Mouse (Mus musculus) gastrocnemius, adult 18-20 months (tissue): ENCODE measurements around the gene Ntf5. TPM values are rescaled to one million over a fixed set of nuclear protein-coding genes. Genes with fewer than 3 reads are reported as not detected.
"Not testable (repeated sequence)": the region's sequence is repeated elsewhere in the genome, so short reads cannot be mapped to it uniquely, and the experiment has no call there.

Source experiments
- DNase-seq: peaks from one replicate; pipeline ENCODE4 v3.0.0; 2021; ENCODE audit warnings: low spot score
- microRNA-seq: library from miRNA; unstranded; fragments of <30 nt; microRNA quantifications from one replicate; pipeline ENCODE4 v1.2.0, GENCODE M21; 2021
- total RNA-seq, 2 experiments: library from RNA; stranded (reverse); gene quantifications; 2 replicates each; pipeline ENCODE4 v1.2.3; 2021

Ntf5 gene
- total RNA-seq, 2 experiments from 2014 or later, result 4.3 to 4.7 TPM

- DNase-seq, result no peak
Measured at GRCm38 (mm10) chr7:45461781-45462180, 48.3 kb downstream of the Ntf5 start.

GRCm38 (mm10) chr7:45462325-45462724 lies 48.8 kb downstream of the Ntf5 start:
- no peak for DNase-seq

- not testable (repeated sequence) for DNase-seq
Measured at GRCm38 (mm10) chr7:45462868-45463267, 49.4 kb downstream of the Ntf5 start.

- no peak for DNase-seq
Measured at GRCm38 (mm10) chr7:45463987-45464778, 50.7 kb downstream of the Ntf5 start.

- no peak for DNase-seq
Measured at GRCm38 (mm10) chr7:45465112-45465511, 51.6 kb downstream of the Ntf5 start.

GRCm38 (mm10) chr7:45465549-45465948 lies 52.1 kb downstream of the Ntf5 start:
- DNase-seq, result no peak

GRCm38 (mm10) chr7:45466283-45467089 lies 53.0 kb downstream of the Ntf5 start, which contains the start of gene Bax:
Bax (minus strand) TSS chr7:45466898.
- DNase-seq, result peak; percentile 96

Small RNAs within 50 kb of the gene (microRNA-seq; reads per million reads assigned to microRNA genes)
- gene Gm22133, result not detected

Other genes with a start within 250 kb of the Ntf5 start
- gene Slc17a7, start 249.7 kb upstream of the Ntf5 start, total RNA-seq, result under 1 TPM; 0.14 to 0.17 TPM
- not detected for gene Gfy, start 234.1 kb upstream of the Ntf5 start, total RNA-seq
- not detected for gene Pth2, start 232.7 kb upstream of the Ntf5 start, total RNA-seq
- gene Ccdc155, start 208.8 kb upstream of the Ntf5 start, total RNA-seq, result not detected
- not detected for gene Dkkl1, start 201.5 kb upstream of the Ntf5 start, total RNA-seq
- gene Tead2, start 197.9 kb upstream of the Ntf5 start, total RNA-seq, result 1 to 10 TPM; 1.2 to 1.3 TPM
- gene Cd37, start 174.6 kb upstream of the Ntf5 start, total RNA-seq, result 1 to 10 TPM; 1.1 to 1.2 TPM
- not detected for gene Slc6a16, start 172.6 kb upstream of the Ntf5 start, total RNA-seq
- not detected for gene Slc6a21, start 136.2 kb upstream of the Ntf5 start, total RNA-seq
- 10 to 100 TPM; 25.9 to 31.3 TPM for gene Trpm4, start 79.9 kb upstream of the Ntf5 start, total RNA-seq
- 100 to 1,000 TPM; 877 to 904 TPM for gene Hrc, start 78.4 kb upstream of the Ntf5 start, total RNA-seq
- gene Ppfia3, start 46.7 kb upstream of the Ntf5 start, total RNA-seq, result under 1 TPM; 0.11 to 0.21 TPM
- not detected for gene Lin7b, start 43.1 kb upstream of the Ntf5 start, total RNA-seq
- gene Snrnp70, start 18.0 kb upstream of the Ntf5 start, total RNA-seq, result 10 to 100 TPM; 60.3 to 65.4 TPM
- 10 to 100 TPM; 83.7 to 93.5 TPM for gene Kcna7, start 8.0 kb upstream of the Ntf5 start, total RNA-seq
- gene Lhb, start 7.1 kb downstream of the Ntf5 start, total RNA-seq, result under 1 TPM; 0.47 to 0.59 TPM
- 100 to 1,000 TPM; 321 to 326 TPM for gene Gys1, start 21.1 kb downstream of the Ntf5 start, total RNA-seq
- 10 to 100 TPM; 26.6 to 27.9 TPM for gene Ruvbl2, start 24.4 kb downstream of the Ntf5 start, total RNA-seq
- gene Ftl1, start 46.2 kb downstream of the Ntf5 start, total RNA-seq, result 100 to 1,000 TPM; 109 to 151 TPM
- 10 to 100 TPM; 14.2 to 16.6 TPM for gene Bax, start 53.2 kb downstream of the Ntf5 start, total RNA-seq
- not detected for gene Tulp2, start 68.2 kb downstream of the Ntf5 start, total RNA-seq
- gene Gm45808, start 73.1 kb downstream of the Ntf5 start, total RNA-seq, result 1 to 10 TPM; 8.1 to 9.6 TPM
- gene Dhdh, start 75.1 kb downstream of the Ntf5 start, total RNA-seq, result 10 to 100 TPM; 22.6 to 22.9 TPM
- 10 to 100 TPM; 63.3 to 68.6 TPM for gene Nucb1, start 96.7 kb downstream of the Ntf5 start, total RNA-seq
- 10 to 100 TPM; 28.6 to 63.5 TPM for gene Ppp1r15a, start 112.6 kb downstream of the Ntf5 start, total RNA-seq
- 1 to 10 TPM; 5.2 to 5.3 TPM for gene Plekha4, start 112.6 kb downstream of the Ntf5 start, total RNA-seq
- 1 to 10 TPM in 1 of 2 experiments, under 1 TPM in 1; 0.91 to 1.9 TPM for gene Hsd17b14, start 141.2 kb downstream of the Ntf5 start, total RNA-seq
- gene Bcat2, start 156.5 kb downstream of the Ntf5 start, total RNA-seq, result 10 to 100 TPM; 95.0 to 98.1 TPM
- not detected for gene Fgf21, start 201.8 kb downstream of the Ntf5 start, total RNA-seq
- gene Fut1, start 203.6 kb downstream of the Ntf5 start, total RNA-seq, result not detected
- gene Izumo1, start 208.1 kb downstream of the Ntf5 start, total RNA-seq, result not detected
- 1 to 10 TPM; 5.5 to 8.5 TPM for gene Rasip1, start 213.8 kb downstream of the Ntf5 start, total RNA-seq
- gene Mamstr, start 226.3 kb downstream of the Ntf5 start, total RNA-seq, result 10 to 100 TPM; 17.6 to 18.7 TPM